Mouse (Mus musculus): ENCODE results near the gene Nsmf. TPM values are rescaled to one million over a fixed set of nuclear protein-coding genes. Genes with fewer than 3 reads are reported as not detected.

Nsmf gene
- 160 and 185 TPM in 2 replicates for polyA plus RNA-seq (2015; fragmentation: Nextera tagmentation; extraction: Ambion mirVana)

DNA sequence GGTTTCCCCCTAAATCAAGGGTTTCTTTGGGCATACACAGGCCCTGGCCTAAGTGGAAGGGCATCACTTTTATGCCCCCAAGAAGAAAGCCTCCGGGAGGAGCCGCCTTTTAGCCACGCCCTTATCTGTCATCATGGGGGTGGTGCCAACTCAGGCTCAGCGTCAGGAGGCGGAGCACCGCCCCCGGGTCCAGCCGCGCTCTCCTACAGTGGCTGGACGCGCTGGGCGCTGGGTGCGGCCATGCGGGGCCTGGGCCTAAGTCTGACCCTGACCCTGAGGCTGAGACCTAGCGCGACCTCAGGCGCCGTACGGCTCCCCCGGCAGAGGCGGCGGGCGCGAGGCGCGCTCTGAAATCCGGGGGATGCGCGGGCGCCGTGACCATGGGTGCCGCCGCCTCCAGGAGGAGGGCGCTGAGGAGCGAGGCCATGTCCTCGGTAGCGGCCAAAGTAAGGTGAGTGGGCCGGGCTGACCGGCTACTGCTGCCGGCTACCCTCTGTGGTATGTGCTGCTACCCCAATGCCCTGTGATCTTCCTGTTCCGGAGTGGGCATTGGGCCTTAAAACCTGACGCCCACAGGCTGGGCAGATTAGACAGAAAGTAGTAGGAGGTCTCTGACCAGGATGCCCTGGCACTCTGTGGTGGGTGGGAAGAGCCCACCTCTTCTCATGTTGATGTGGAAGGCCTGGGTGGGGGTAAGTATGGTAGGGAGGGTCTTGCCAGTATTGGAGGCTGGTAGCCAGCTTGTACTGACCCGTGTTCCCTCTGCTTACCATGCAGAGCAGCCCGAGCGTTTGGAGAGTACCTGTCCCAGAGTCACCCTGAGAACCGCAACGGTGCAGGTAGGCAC lies at the start of gene Nsmf:
Gene Nsmf, plus strand, starts transcription at position 135 of the 847 bp plus-strand sequence.

DNA sequence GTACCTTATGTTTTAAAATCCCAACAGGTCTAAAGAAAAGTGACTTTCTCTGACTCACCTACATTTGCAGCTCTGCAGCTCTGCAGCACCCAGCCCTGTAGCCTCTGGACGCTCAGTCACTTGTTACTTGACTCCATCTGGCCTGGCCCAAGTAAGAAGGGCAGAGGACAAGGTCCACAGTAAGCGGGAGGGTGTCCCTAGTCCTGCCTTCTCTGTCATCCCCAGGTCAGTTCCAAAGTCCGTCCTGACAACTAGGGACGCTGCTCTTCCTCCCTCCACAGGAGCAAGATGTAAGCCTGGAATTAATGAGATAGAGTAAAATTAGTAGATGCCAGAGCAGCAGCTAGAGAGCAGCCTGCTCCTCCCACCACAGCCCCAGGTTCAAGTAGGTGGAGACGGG lies 25.9 kb downstream of the Nsmf start, which contains the start of gene Entpd8:
Gene Entpd8, plus strand, starts transcription at position 229 of the 400 bp plus-strand sequence.

DNA sequence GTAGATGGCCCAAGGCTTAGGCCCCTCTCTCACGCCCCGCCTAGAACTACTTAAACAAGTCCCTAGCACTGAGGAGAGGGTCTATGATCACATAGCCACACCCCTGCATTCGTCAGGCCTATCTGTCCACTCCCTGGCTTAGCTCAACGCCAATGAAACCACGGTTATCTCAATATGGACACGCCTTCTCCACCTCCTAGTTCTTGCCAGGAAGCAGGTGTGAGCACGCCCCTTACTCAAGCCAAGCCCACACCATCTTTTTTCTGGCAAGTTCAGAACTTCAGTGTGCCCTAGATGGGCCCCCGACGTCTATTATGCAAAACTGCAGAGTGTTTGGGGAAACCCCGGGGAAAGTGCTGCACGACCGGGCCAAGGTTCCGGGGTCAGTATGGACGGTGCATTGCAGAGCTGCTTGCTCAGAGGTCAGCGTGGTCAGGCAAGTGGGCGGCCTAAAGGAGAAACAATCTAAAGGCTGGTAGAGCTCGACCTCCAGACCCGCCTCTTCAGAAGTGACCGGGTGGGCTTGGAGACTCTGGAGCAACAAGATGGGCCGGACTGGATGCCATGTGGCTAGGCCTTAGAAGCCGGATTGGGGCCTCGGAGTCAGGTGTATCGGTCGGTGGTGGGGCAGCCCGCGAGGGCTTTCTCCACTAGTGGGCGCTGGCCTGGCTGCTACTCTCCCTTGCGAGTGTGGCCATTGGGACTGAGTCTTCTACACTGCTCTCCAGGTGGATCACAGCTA lies 41.1 kb downstream of the Nsmf start, which contains the start of gene Noxa1:
Gene Noxa1, minus strand, starts transcription at position 41 of the 742 bp plus-strand sequence.

Small RNAs within 50 kb of the gene (microRNA-seq; reads per million reads assigned to microRNA genes)
- not detected for gene Gm24328
- not detected for gene Mir7664

Other genes starting within 250 kb of the Nsmf start
- gene Ehmt1, start 134.7 kb upstream of the Nsmf start, polyA plus RNA-seq (2015; fragmentation: Nextera tagmentation; extraction: Ambion mirVana), result 54.0 and 59.0 TPM in 2 replicates
- 45.2 and 47.6 TPM in 2 replicates for gene Arrdc1, start 119.1 kb upstream of the Nsmf start, polyA plus RNA-seq (2015; fragmentation: Nextera tagmentation; extraction: Ambion mirVana)
- gene Zmynd19, start 104.6 kb upstream of the Nsmf start, polyA plus RNA-seq (2015; fragmentation: Nextera tagmentation; extraction: Ambion mirVana), result 23.2 and 24.4 TPM in 2 replicates
- gene Dph7, start 92.0 kb upstream of the Nsmf start, polyA plus RNA-seq (2015; fragmentation: Nextera tagmentation; extraction: Ambion mirVana), result 32.5 and 32.9 TPM in 2 replicates
- 215 and 225 TPM in 2 replicates for gene Mrpl41, start 79.3 kb upstream of the Nsmf start, polyA plus RNA-seq (2015; fragmentation: Nextera tagmentation; extraction: Ambion mirVana)
- 3.8 and 4.0 TPM in 2 replicates for gene Pnpla7, start 78.3 kb upstream of the Nsmf start, polyA plus RNA-seq (2015; fragmentation: Nextera tagmentation; extraction: Ambion mirVana)
- not detected in 2 replicates for gene Entpd8, start 25.9 kb downstream of the Nsmf start, polyA plus RNA-seq (2015; fragmentation: Nextera tagmentation; extraction: Ambion mirVana)
- not detected in 2 replicates for gene Noxa1, start 40.8 kb downstream of the Nsmf start, polyA plus RNA-seq (2015; fragmentation: Nextera tagmentation; extraction: Ambion mirVana)
- gene Nrarp, start 126.4 kb downstream of the Nsmf start, polyA plus RNA-seq (2015; fragmentation: Nextera tagmentation; extraction: Ambion mirVana), result 15.8 TPM in 2 replicates
- gene Tor4a, start 142.5 kb downstream of the Nsmf start, polyA plus RNA-seq (2015; fragmentation: Nextera tagmentation; extraction: Ambion mirVana), result 1.7 and 2.2 TPM in 2 replicates
- 73.6 and 78.9 TPM in 2 replicates for gene Nelfb, start 157.1 kb downstream of the Nsmf start, polyA plus RNA-seq (2015; fragmentation: Nextera tagmentation; extraction: Ambion mirVana)
- gene Stpg3, start 160.3 kb downstream of the Nsmf start, polyA plus RNA-seq (2015; fragmentation: Nextera tagmentation; extraction: Ambion mirVana), result 0.12 TPM in 1 of 2 replicates, not detected in the other
- gene Fam166a, start 164.4 kb downstream of the Nsmf start, polyA plus RNA-seq (2015; fragmentation: Nextera tagmentation; extraction: Ambion mirVana), result 0.53 TPM in 1 of 2 replicates, not detected in the other
- gene Tubb4b, start 170.3 kb downstream of the Nsmf start, polyA plus RNA-seq (2015; fragmentation: Nextera tagmentation; extraction: Ambion mirVana), result 538 and 555 TPM in 2 replicates
- gene Slc34a3, start 180.0 kb downstream of the Nsmf start, polyA plus RNA-seq (2015; fragmentation: Nextera tagmentation; extraction: Ambion mirVana), result not detected in 2 replicates
- gene Rnf224, start 182.4 kb downstream of the Nsmf start, polyA plus RNA-seq (2015; fragmentation: Nextera tagmentation; extraction: Ambion mirVana), result not detected in 2 replicates
- gene Rnf208, start 187.9 kb downstream of the Nsmf start, polyA plus RNA-seq (2015; fragmentation: Nextera tagmentation; extraction: Ambion mirVana), result 233 and 275 TPM in 2 replicates
- 0.18 TPM in 1 of 2 replicates, not detected in the other for gene Cysrt1, start 188.1 kb downstream of the Nsmf start, polyA plus RNA-seq (2015; fragmentation: Nextera tagmentation; extraction: Ambion mirVana)
- gene AL732309.1, start 192.5 kb downstream of the Nsmf start, polyA plus RNA-seq (2015; fragmentation: Nextera tagmentation; extraction: Ambion mirVana), result 2.6 and 3.2 TPM in 2 replicates
- gene Tmem203, start 201.1 kb downstream of the Nsmf start, polyA plus RNA-seq (2015; fragmentation: Nextera tagmentation; extraction: Ambion mirVana), result 23.8 and 25.9 TPM in 2 replicates
- gene Tprn, start 208.3 kb downstream of the Nsmf start, polyA plus RNA-seq (2015; fragmentation: Nextera tagmentation; extraction: Ambion mirVana), result 15.4 and 16.4 TPM in 2 replicates
- gene Ssna1, start 218.1 kb downstream of the Nsmf start, polyA plus RNA-seq (2015; fragmentation: Nextera tagmentation; extraction: Ambion mirVana), result 166 and 169 TPM in 2 replicates
- gene Anapc2, start 218.1 kb downstream of the Nsmf start, polyA plus RNA-seq (2015; fragmentation: Nextera tagmentation; extraction: Ambion mirVana), result 86.3 and 90.8 TPM in 2 replicates
- 0.34 TPM in 1 of 2 replicates, not detected in the other for gene Tmem210, start 233.8 kb downstream of the Nsmf start, polyA plus RNA-seq (2015; fragmentation: Nextera tagmentation; extraction: Ambion mirVana)
- 0.13 and 0.38 TPM in 2 replicates for gene Lrrc26, start 235.6 kb downstream of the Nsmf start, polyA plus RNA-seq (2015; fragmentation: Nextera tagmentation; extraction: Ambion mirVana)

Measured in neural tube, postnatal 0 days (tissue).